Mouse (Mus musculus): ENCODE results near the gene Adam19. TPM values are rescaled to one million over a fixed set of nuclear protein-coding genes. Genes with fewer than 3 reads are reported as not detected.

Adam19 gene
- polyA plus RNA-seq, 1 experiment from 2014 or later = 15.6 TPM

DNA sequence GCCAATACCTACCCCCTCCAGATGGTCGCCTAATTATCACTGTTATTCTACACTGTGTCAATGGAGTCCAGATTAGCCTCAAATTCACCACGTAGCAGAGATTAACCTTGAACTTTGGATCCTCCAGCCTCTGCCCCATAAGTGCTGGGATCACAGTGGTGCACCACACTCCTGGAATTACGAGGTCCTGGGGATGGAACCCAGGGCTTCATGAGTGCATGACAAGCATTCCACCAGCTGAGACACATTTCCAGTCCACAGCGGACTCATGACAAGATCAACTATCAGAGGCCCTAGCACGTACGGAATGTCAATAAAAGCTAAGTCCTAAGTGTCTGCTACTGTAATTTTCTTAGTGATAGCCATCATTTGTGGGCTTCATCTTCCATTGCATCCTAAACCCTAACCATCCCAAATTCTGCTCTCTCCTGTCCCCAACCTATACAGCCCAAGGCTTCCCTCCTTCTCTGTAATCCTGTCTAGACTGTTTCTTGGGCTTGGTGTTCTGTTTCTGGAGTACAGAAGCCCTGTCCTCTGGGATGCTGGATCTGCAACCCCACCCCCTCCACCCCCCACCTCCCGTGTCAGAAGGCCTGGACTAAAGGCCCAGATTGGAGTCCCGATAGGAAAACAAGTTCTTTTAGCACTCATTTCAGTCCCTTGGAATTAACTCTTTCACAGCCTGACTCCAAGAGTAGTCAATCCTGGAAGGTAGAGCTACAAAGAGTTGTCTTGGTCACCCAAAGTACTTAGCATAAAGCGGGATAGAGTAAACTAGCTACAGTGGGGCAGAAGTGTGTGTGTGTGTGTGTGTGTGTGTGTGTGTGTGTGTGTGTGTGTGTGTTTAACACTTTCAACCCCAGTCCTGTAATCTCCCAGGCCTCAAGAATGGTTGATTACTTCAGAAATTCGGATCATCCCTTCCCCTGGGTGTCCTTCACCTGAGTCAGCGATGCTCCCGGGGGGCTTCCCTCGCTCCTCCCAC lies 589 bp upstream of the Adam19 start:
- no peaks in the 10 kb centered on the region; the same call in 1 of the 2 replicates for H3K27me3 ChIP-seq
- peak; percentile 66; the same call in 1 of the 2 replicates for ATAC-seq (ENCODE audit: insufficient number of reproducible peaks, insufficient read depth, low FRiP score, low TSS enrichment, low read depth)
- H3K9me3 ChIP-seq = no peaks in the 10 kb centered on the region
- no peaks in the 10 kb centered on the region for H3K36me3 ChIP-seq
- H3K4me1 ChIP-seq (replicated peaks) = peaks cover 24% of the 10 kb centered on the region
- H3K4me2 ChIP-seq = peak overlapping the region; percentile 78
- WGBS = 19% methylated on average over 13 of the region's 13 CpGs
- peak overlapping the region; percentile 83 for H3K9ac ChIP-seq (replicated peaks)
- H3K4me3 ChIP-seq (replicated peaks) = peak overlapping the region; percentile 71
- peak overlapping the region; percentile 91 for H3K27ac ChIP-seq

- H3K36me3 ChIP-seq = peaks cover 14% of the 10 kb centered on the region
- H3K4me1 ChIP-seq (replicated peaks) = peaks cover 28% of the 10 kb centered on the region
- H3K27ac ChIP-seq = peak overlapping the region; percentile 60
- H3K9ac ChIP-seq (replicated peaks) = peak overlapping the region; percentile 83
- H3K4me3 ChIP-seq (replicated peaks) = peak overlapping the region; percentile 71
- WGBS = 1% methylated on average over 25 of the region's 25 CpGs
- no peak for ATAC-seq (ENCODE audit: insufficient number of reproducible peaks, insufficient read depth, low FRiP score, low TSS enrichment, low read depth)
- peak overlapping the region; percentile 78 for H3K4me2 ChIP-seq
- H3K9me3 ChIP-seq = no peaks in the 10 kb centered on the region
- H3K27me3 ChIP-seq = no peaks in the 10 kb centered on the region
Observed at GRCm38 (mm10) chr11:46056770-46057411, 1.1 kb downstream of the Adam19 start.

DNA sequence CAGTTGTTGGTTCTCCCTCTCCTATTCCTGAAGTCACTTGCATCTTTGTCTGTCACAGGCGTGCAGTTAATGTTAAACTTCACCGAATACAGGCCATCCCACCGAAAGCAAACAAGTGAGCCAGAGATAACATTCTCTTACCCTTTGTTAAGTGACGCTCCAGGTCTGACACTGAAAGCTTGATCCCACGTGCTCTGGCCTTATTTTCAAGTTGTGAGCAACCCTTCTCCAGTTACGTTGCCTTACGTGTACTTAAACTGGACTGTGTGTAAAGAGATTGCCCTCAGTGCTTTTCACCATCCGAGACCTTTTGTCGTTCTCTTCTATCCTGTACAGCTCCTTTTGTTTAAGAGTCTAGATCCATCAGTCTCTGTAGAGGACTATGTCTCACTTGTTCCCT lies 2.2 kb downstream of the Adam19 start:
- Histone ChIP-seq H3K4me2 (peak overlapping the region; percentile 78), H3K27me3 (no peaks in the 10 kb centered on the region), H3K27ac (no peak overlapping the region), H3K9ac (replicated peaks) (no peak overlapping the region), H3K36me3 (peaks cover 23% of the 10 kb centered on the region), H3K9me3 (no peaks in the 10 kb centered on the region), H3K4me3 (replicated peaks) (peak overlapping the region; percentile 71), H3K4me1 (replicated peaks) (peaks cover 28% of the 10 kb centered on the region)
- WGBS = 51% methylated on average over 9 of the region's 9 CpGs
- ATAC-seq (ENCODE audit: insufficient number of reproducible peaks, insufficient read depth, low FRiP score, low TSS enrichment, low read depth) = no peak

DNA sequence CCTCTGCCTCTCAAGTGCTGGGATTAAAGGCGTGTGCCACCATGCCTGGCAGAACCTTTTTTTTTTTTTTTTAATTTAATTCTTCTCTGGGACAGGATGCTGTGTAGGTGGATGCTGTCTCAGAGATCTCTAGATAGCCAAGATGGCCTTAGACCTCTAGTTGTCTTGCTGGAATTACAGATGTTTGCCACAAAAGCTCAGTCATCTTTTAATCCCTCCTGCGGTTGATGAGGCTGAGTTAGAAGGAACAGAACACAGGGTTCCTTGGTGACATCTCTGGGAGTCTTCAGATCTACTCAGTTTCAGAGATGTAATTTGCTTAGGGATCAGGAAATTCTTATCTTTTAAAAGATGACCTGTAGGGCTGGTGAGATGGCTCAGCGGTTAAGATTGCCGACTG lies 3.1 kb downstream of the Adam19 start:
- Histone ChIP-seq H3K27me3 (no peaks in the 10 kb centered on the region), H3K4me1 (replicated peaks) (peaks cover 28% of the 10 kb centered on the region), H3K4me2 (no peak overlapping the region), H3K9me3 (no peaks in the 10 kb centered on the region), H3K9ac (replicated peaks) (no peak overlapping the region), H3K27ac (no peak overlapping the region), H3K4me3 (replicated peaks) (no peak overlapping the region), H3K36me3 (peaks cover 24% of the 10 kb centered on the region)
- 94% methylated on average over 4 of the region's 4 CpGs for WGBS
- ATAC-seq (ENCODE audit: insufficient number of reproducible peaks, insufficient read depth, low FRiP score, low TSS enrichment, low read depth) = no peak

DNA sequence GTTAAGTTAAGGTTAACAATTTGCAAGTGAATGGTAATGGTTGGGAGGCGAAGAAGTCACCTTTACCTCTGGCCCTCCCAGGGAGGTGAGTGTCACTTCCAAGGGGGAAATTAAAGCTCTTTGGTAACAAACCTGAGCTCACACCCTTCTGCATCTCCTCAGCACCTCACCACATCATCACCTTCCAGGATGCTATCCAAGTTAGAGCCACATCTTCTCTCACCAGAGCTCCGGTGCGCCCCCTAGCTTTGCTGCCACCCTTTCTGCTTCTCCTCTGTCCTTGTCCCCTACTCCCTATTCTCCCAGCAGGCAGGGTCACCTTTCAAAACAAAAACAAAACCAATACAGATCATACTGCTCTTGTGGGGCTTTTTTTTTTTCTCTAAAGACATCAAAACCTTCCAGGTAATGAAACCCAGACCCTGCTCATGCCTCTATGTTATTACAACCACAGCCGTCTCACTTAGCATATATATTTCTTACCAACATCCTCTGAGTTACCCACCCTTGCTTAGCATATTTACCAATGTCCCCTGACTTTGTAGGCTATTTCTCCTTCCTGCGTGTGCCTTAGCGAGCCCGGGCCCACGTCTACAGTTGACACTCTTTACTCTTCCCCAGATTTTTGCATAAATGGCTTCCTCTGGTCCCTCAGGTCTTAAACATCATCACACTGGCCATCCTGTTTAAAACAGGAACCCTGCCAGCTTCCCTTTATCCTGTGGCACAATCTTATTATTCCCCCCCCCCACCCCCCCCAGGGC lies 4.3 kb downstream of the Adam19 start:
- H3K27me3 ChIP-seq = no peaks in the 10 kb centered on the region
- H3K27ac ChIP-seq = no peak overlapping the region
- peaks cover 30% of the 10 kb centered on the region for H3K4me1 ChIP-seq (replicated peaks)
- no peak overlapping the region for H3K9ac ChIP-seq (replicated peaks)
- no peak overlapping the region for H3K4me2 ChIP-seq
- H3K36me3 ChIP-seq = peaks cover 30% of the 10 kb centered on the region
- 49% methylated on average over 8 of the region's 8 CpGs for WGBS
- H3K4me3 ChIP-seq (replicated peaks) = no peak overlapping the region
- no peak for ATAC-seq (ENCODE audit: insufficient number of reproducible peaks, insufficient read depth, low FRiP score, low TSS enrichment, low read depth)
- no peaks in the 10 kb centered on the region for H3K9me3 ChIP-seq

DNA sequence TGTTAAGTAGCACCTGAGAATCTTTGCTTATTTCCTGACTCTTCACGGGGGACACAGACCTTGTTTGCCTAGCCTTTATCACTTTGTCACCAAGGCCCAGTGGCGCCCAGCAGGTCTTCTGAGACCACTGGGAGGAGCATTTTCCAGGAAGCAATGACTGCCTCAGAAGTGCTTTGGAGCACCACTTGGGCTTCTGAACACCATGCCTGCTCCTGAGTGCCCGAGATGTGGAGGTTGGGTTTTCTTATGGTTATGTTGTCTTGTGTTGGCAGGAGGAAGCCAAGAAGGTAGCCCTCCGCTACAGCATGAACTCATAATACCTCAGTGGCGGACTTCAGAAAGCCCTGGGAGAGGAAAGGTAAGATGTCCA lies 4.8 kb downstream of the Adam19 start:
- H3K27ac ChIP-seq = no peak overlapping the region
- no peaks in the 10 kb centered on the region for H3K9me3 ChIP-seq
- 55% methylated on average over 5 of the region's 5 CpGs for WGBS
- peaks cover 30% of the 10 kb centered on the region for H3K4me1 ChIP-seq (replicated peaks)
- no peak overlapping the region for H3K9ac ChIP-seq (replicated peaks)
- H3K27me3 ChIP-seq = no peaks in the 10 kb centered on the region
- no peak overlapping the region for H3K4me2 ChIP-seq
- H3K36me3 ChIP-seq = peaks cover 35% of the 10 kb centered on the region
- ATAC-seq (ENCODE audit: insufficient number of reproducible peaks, insufficient read depth, low FRiP score, low TSS enrichment, low read depth) = no peak
- H3K4me3 ChIP-seq (replicated peaks) = no peak overlapping the region

- Histone ChIP-seq H3K4me3 (replicated peaks) (no peak overlapping the region), H3K36me3 (peaks cover 44% of the 10 kb centered on the region), H3K27ac (no peak overlapping the region), H3K4me1 (replicated peaks) (peaks cover 26% of the 10 kb centered on the region), H3K4me2 (no peak overlapping the region), H3K27me3 (no peaks in the 10 kb centered on the region), H3K9ac (replicated peaks) (no peak overlapping the region), H3K9me3 (no peaks in the 10 kb centered on the region)
- ATAC-seq (ENCODE audit: insufficient number of reproducible peaks, insufficient read depth, low FRiP score, low TSS enrichment, low read depth) = no peak
- 54% methylated on average over 6 of the region's 6 CpGs for WGBS
Observed at GRCm38 (mm10) chr11:46061776-46062445, 6.1 kb downstream of the Adam19 start.

DNA sequence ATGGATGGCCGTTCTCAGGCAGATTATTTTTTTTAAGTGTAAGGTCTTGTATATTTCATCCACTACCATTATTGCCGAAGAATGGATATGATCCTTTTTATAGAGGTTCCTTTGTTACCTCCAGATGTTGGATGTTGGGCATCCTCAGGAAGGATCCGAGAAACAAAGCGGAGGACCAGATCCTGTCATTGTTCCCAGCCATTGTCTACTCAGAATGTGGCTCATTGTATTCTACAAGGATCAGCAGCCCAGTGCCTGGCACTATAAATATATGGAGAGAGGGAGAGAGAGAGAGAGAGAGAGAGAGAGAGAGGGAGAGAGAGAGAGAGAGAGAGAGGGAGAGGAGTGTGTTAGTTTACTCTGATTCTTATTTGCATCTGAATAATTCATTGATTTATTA lies 6.8 kb downstream of the Adam19 start:
- ATAC-seq (ENCODE audit: insufficient number of reproducible peaks, insufficient read depth, low FRiP score, low TSS enrichment, low read depth) = no peak
- Histone ChIP-seq H3K4me2 (no peak overlapping the region), H3K36me3 (peaks cover 51% of the 10 kb centered on the region), H3K4me3 (replicated peaks) (no peak overlapping the region), H3K27me3 (no peaks in the 10 kb centered on the region), H3K9ac (replicated peaks) (no peak overlapping the region), H3K4me1 (replicated peaks) (peaks cover 22% of the 10 kb centered on the region), H3K9me3 (no peaks in the 10 kb centered on the region), H3K27ac (no peak overlapping the region)
- WGBS = 73% methylated on average over 4 of the region's 4 CpGs

- H3K27ac ChIP-seq = no peak overlapping the region
- WGBS = 67% methylated on average over 9 of the region's 9 CpGs
- H3K9ac ChIP-seq (replicated peaks) = no peak overlapping the region
Observed at GRCm38 (mm10) chr11:46062993-46063731, 7.4 kb downstream of the Adam19 start.

DNA sequence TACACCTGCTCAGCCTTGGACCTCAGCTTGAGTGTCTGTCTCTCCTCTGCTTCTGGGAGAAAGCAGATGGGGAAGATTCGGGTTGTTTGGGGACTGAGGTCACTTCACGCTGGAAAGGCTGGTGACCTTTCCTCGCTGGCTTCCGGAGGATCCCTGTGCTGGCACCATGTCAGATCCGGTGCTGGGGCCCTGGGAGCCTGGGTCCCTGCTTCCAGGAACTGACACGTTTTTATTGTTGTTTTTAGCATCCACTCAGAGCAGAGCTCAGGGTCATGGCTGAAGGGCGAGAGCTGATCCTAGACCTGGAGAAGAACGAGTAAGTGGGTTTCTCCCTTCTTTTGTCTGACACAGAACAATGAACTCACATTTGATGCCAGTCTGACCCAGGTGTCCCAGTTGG lies 9.0 kb downstream of the Adam19 start:
- Histone ChIP-seq H3K4me2 (no peak overlapping the region), H3K9me3 (no peaks in the 10 kb centered on the region), H3K4me1 (replicated peaks) (peaks cover 30% of the 10 kb centered on the region), H3K4me3 (replicated peaks) (no peak overlapping the region), H3K36me3 (peaks cover 51% of the 10 kb centered on the region), H3K9ac (replicated peaks) (no peak overlapping the region), H3K27ac (peak overlapping the region; percentile 37; the same call in 1 of the 2 replicates), H3K27me3 (no peaks in the 10 kb centered on the region)
- no peak for ATAC-seq (ENCODE audit: insufficient number of reproducible peaks, insufficient read depth, low FRiP score, low TSS enrichment, low read depth)
- 63% methylated on average over 8 of the region's 8 CpGs for WGBS

More at GRCm38 (mm10) chr11:46062993-46063731, 7.4 kb downstream of the Adam19 start:
- Histone ChIP-seq H3K4me3 (replicated peaks) (no peak overlapping the region), H3K4me1 (replicated peaks) (peaks cover 17% of the 10 kb centered on the region), H3K36me3 (peaks cover 51% of the 10 kb centered on the region), H3K4me2 (no peak overlapping the region), H3K9me3 (no peaks in the 10 kb centered on the region), H3K27me3 (no peaks in the 10 kb centered on the region)
- ATAC-seq (ENCODE audit: insufficient number of reproducible peaks, insufficient read depth, low FRiP score, low TSS enrichment, low read depth) = no peak

All from limb, embryonic 12.5 days (tissue).